Mouse (Mus musculus): ENCODE measurements around the gene Myo5a. TPM values are rescaled to one million over a fixed set of nuclear protein-coding genes. Genes with fewer than 3 reads are reported as not detected.
"Not testable (repeated sequence)": the region's sequence is repeated elsewhere in the genome, so short reads cannot be mapped to it uniquely, and the experiment has no call there.

Gene Myo5a
- polyA plus RNA-seq, 2 experiments: 1.3 to 1.6 TPM

GRCm38 (mm10) chr9:75248874-75249273 is 178.1 kb downstream of the Myo5a start:
- ATAC-seq (ENCODE audit: insufficient read depth): no peak

GRCm38 (mm10) chr9:75253158-75253557 is 182.3 kb downstream of the Myo5a start:
- not testable (repeated sequence) for H3K27me3 ChIP-seq (ENCODE audit: control insufficient read depth, insufficient read depth, low read length); H3K4me2 ChIP-seq (ENCODE audit: low read depth); H3K4me3 ChIP-seq (ENCODE audit: insufficient read depth in 1 of 2, low read depth in 2 of 2, low read length in 2 of 2); H3K27ac ChIP-seq; H3K9ac ChIP-seq (replicated peaks); H3K36me3 ChIP-seq (replicated peaks; ENCODE audit: control insufficient read depth, insufficient read depth, low read depth); DNase-seq (ENCODE audit: low read depth in 3 of 3, low spot score in 3 of 3); H3K4me1 ChIP-seq (replicated peaks; ENCODE audit: control insufficient read depth in 2 of 2, insufficient read depth in 2 of 2, low read length in 1 of 2); ATAC-seq (ENCODE audit: insufficient read depth); H3K9me3 ChIP-seq (ENCODE audit: control insufficient read depth, low read length)
- WGBS (ENCODE audit: insufficient replicate concordance): 38% methylated on average over 6 of the region's 6 CpGs

More at GRCm38 (mm10) chr9:75248874-75249273, 178.1 kb downstream of the Myo5a start:
- no peak overlapping the region for H3K4me3 ChIP-seq (ENCODE audit: insufficient read depth in 1 of 2, low read depth in 2 of 2, low read length in 2 of 2)
- H3K27me3 ChIP-seq (ENCODE audit: control insufficient read depth, insufficient read depth, low read length): no peaks in the 10 kb centered on the region
- no peak for DNase-seq (ENCODE audit: low read depth in 3 of 3, low spot score in 3 of 3)
- H3K9me3 ChIP-seq (ENCODE audit: control insufficient read depth, low read length): no peaks in the 10 kb centered on the region
- no peaks in the 10 kb centered on the region for H3K36me3 ChIP-seq (replicated peaks; ENCODE audit: control insufficient read depth, insufficient read depth, low read depth)
- no peak overlapping the region for H3K4me2 ChIP-seq (ENCODE audit: low read depth)
- TF ChIP-seq EP300 (IDR thresholded peaks at IDR 0.05; ENCODE audit: low read depth) (no peak), CTCF (IDR thresholded peaks at IDR 0.05; ENCODE audit: low read depth) (no peak)
- H3K27ac ChIP-seq: no peak overlapping the region
- H3K9ac ChIP-seq (replicated peaks): no peak overlapping the region
- peaks cover 0 to 2% of the 10 kb centered on the region in 2 experiments; a peak in 1 of 4 replicates for H3K4me1 ChIP-seq (replicated peaks; ENCODE audit: control insufficient read depth in 2 of 2, insufficient read depth in 2 of 2, low read length in 1 of 2)

GRCm38 (mm10) chr9:75253766-75254165 is 183.0 kb downstream of the Myo5a start:
- no peak overlapping the region for H3K9ac ChIP-seq (replicated peaks)
- 6% methylated on average over 3 of the region's 3 CpGs for WGBS (ENCODE audit: insufficient replicate concordance)
- H3K4me1 ChIP-seq (replicated peaks; ENCODE audit: control insufficient read depth in 2 of 2, insufficient read depth in 2 of 2, low read length in 1 of 2): peaks cover 0 to 8% of the 10 kb centered on the region in 2 experiments; a peak in 2 of 4 replicates
- H3K9me3 ChIP-seq (ENCODE audit: control insufficient read depth, low read length): no peaks in the 10 kb centered on the region
- no peaks in the 10 kb centered on the region for H3K27me3 ChIP-seq (ENCODE audit: control insufficient read depth, insufficient read depth, low read length)
- no peak overlapping the region for H3K4me2 ChIP-seq (ENCODE audit: low read depth)
- TF ChIP-seq EP300 (IDR thresholded peaks at IDR 0.05; ENCODE audit: low read depth): no peak
- no peak for TF ChIP-seq CTCF (IDR thresholded peaks at IDR 0.05; ENCODE audit: low read depth)
- H3K4me3 ChIP-seq (ENCODE audit: insufficient read depth in 1 of 2, low read depth in 2 of 2, low read length in 2 of 2): no peak overlapping the region
- DNase-seq (ENCODE audit: low read depth in 3 of 3, low spot score in 3 of 3) (no peak), ATAC-seq (ENCODE audit: insufficient read depth) (no peak)
- H3K27ac ChIP-seq: no peak overlapping the region
- no peaks in the 10 kb centered on the region for H3K36me3 ChIP-seq (replicated peaks; ENCODE audit: control insufficient read depth, insufficient read depth, low read depth)

GRCm38 (mm10) chr9:75254196-75254955 is 183.6 kb downstream of the Myo5a start:
- WGBS (ENCODE audit: insufficient replicate concordance): 10% methylated on average over 13 of the region's 13 CpGs
- TF ChIP-seq CTCF (IDR thresholded peaks at IDR 0.05; ENCODE audit: low read depth) (no peak), EP300 (IDR thresholded peaks at IDR 0.05; ENCODE audit: low read depth) (no peak)
- 0 out of 2 replicates have a peak, but pooled peaks have one; percentile 37 for ATAC-seq (ENCODE audit: insufficient read depth)
- Histone ChIP-seq H3K9me3 (ENCODE audit: control insufficient read depth, low read length) (no peaks in the 10 kb centered on the region), H3K27ac (no peak overlapping the region), H3K4me2 (ENCODE audit: low read depth) (no peak overlapping the region), H3K36me3 (replicated peaks; ENCODE audit: control insufficient read depth, insufficient read depth, low read depth) (no peaks in the 10 kb centered on the region), H3K4me3 (ENCODE audit: insufficient read depth in 1 of 2, low read depth in 2 of 2, low read length in 2 of 2) (no peak overlapping the region), H3K4me1 (replicated peaks; ENCODE audit: control insufficient read depth in 2 of 2, insufficient read depth in 2 of 2, low read length in 1 of 2) (peaks cover 0 to 8% of the 10 kb centered on the region in 2 experiments; a peak in 2 of 4 replicates), H3K9ac (replicated peaks) (no peak overlapping the region), H3K27me3 (ENCODE audit: control insufficient read depth, insufficient read depth, low read length) (no peaks in the 10 kb centered on the region)
- DNase-seq (ENCODE audit: low read depth in 3 of 3, low spot score in 3 of 3): no peak

GRCm38 (mm10) chr9:75255820-75256545 is 185.2 kb downstream of the Myo5a start:
- no peak overlapping the region for H3K9ac ChIP-seq (replicated peaks)
- no peaks in the 10 kb centered on the region for H3K36me3 ChIP-seq (replicated peaks; ENCODE audit: control insufficient read depth, insufficient read depth, low read depth)
- no peak overlapping the region for H3K27ac ChIP-seq
- no peak for TF ChIP-seq EP300 (IDR thresholded peaks at IDR 0.05; ENCODE audit: low read depth)
- no peak for TF ChIP-seq CTCF (IDR thresholded peaks at IDR 0.05; ENCODE audit: low read depth)
- ATAC-seq (ENCODE audit: insufficient read depth) (no peak), DNase-seq (ENCODE audit: low read depth in 3 of 3, low spot score in 3 of 3) (no peak)
- no peak overlapping the region for H3K4me3 ChIP-seq (ENCODE audit: insufficient read depth in 1 of 2, low read depth in 2 of 2, low read length in 2 of 2)
- H3K27me3 ChIP-seq (ENCODE audit: control insufficient read depth, insufficient read depth, low read length): no peaks in the 10 kb centered on the region
- no peaks in the 10 kb centered on the region for H3K9me3 ChIP-seq (ENCODE audit: control insufficient read depth, low read length)
- 66% methylated on average over 14 of the region's 14 CpGs for WGBS (ENCODE audit: insufficient replicate concordance)
- no peak overlapping the region for H3K4me2 ChIP-seq (ENCODE audit: low read depth)
- peaks cover 0 to 8% of the 10 kb centered on the region in 2 experiments; a peak in 2 of 4 replicates for H3K4me1 ChIP-seq (replicated peaks; ENCODE audit: control insufficient read depth in 2 of 2, insufficient read depth in 2 of 2, low read length in 1 of 2)
